Mouse (Mus musculus) olfactory bulb, adult 2 months (tissue): ENCODE data around the gene Fbxo33. TPM values are rescaled to one million over a fixed set of nuclear protein-coding genes. Genes with fewer than 3 reads are reported as not detected.

Experiments
- H3K27ac ChIP-seq: fragments of 200-500 bp; 2 replicates; pipeline ENCODE4 v1.5.1; 2012; ENCODE audit warnings: low read depth, low read length; ENCODE audit not compliant: insufficient read depth
- H3K4me1 ChIP-seq: fragments of 200-500 bp; 2 replicates; pipeline ENCODE4 v1.6.1; 2012; ENCODE audit warnings: low read length; ENCODE audit not compliant: control insufficient read depth, insufficient read depth
- H3K4me3 ChIP-seq: fragments of 200-500 bp; 2 replicates; pipeline ENCODE4 v1.5.1; 2012; ENCODE audit warnings: mild to moderate bottlenecking, low read depth, low read length, moderate library complexity; ENCODE audit not compliant: insufficient read depth
- CTCF ChIP-seq: fragments of 200-500 bp; IDR thresholded peaks from 2 replicates; pipeline ENCODE4 v1.5.1; 2012; ENCODE audit warnings: low read depth, mild to moderate bottlenecking, low read length, moderate library complexity; ENCODE audit not compliant: insufficient read depth
- POLR2A ChIP-seq: fragments of 200-500 bp; IDR thresholded peaks from 2 replicates; pipeline ENCODE4 v1.6.1; 2012; ENCODE audit warnings: mild to moderate bottlenecking, low read depth, low read length, moderate library complexity; ENCODE audit not compliant: insufficient read depth
- WGBS: fragments of 180-500 bp; shearing (Covaris S2); methylation state at CpG from one replicate; pipeline ENCODE4 v1.1.7; 2018; 5-methylcytosine and 5-hydroxymethylcytosine counted together
- polyA plus RNA-seq: library from polyadenylated mRNA; stranded (reverse); fragments of >200 nt; gene quantifications from 2 replicates; pipeline ENCODE4 v1.2.4, GENCODE M21; 2012; ENCODE audit warnings: low replicate concordance; ENCODE audit not compliant: missing spikeins, insufficient read depth, insufficient read length

Fbxo33 gene
- polyA plus RNA-seq = not detected in 2 replicates

GRCm38 (mm10) chr12:59219325-59220225 is at the start of gene Fbxo33:
TSS of gene Fbxo33 (minus strand) at chr12:59219725.
- TF ChIP-seq CTCF (peak; percentile 53; the same call in 1 of the 2 replicates), POLR2A (peak; percentile 69)

GRCm38 (mm10) chr12:59265942-59266231 is 46.4 kb upstream of the Fbxo33 start:
- no peaks in the 10 kb centered on the region for H3K4me1 ChIP-seq
- WGBS = 49% methylated on average over 4 of the region's 4 CpGs
- TF ChIP-seq CTCF = no peak
- no peak for TF ChIP-seq POLR2A
- H3K4me3 ChIP-seq = no peak overlapping the region; the same call in 1 of the 2 replicates
- no peak overlapping the region for H3K27ac ChIP-seq

More at GRCm38 (mm10) chr12:59219325-59220225, at the start of gene Fbxo33:
- Histone ChIP-seq H3K4me3 (peak within 1 kb of the TSS; percentile 66), H3K4me1 (peaks cover 7% of the 10 kb centered on the region), H3K27ac (peak within 1 kb of the TSS; percentile 98)
- WGBS = 1% methylated on average over 109 of the region's 109 CpGs

- H3K27ac ChIP-seq = no peak overlapping the region
- 22% methylated on average over 15 of the region's 15 CpGs for WGBS
- H3K4me1 ChIP-seq = peaks cover 2% of the 10 kb centered on the region; the same call in 1 of the 2 replicates
- H3K4me3 ChIP-seq = peak overlapping the region; percentile 34
- TF ChIP-seq POLR2A = no peak
- no peak for TF ChIP-seq CTCF
Measured at GRCm38 (mm10) chr12:59265207-59265941, 45.8 kb upstream of the Fbxo33 start.

- 89% methylated on average over 3 of the region's 3 CpGs for WGBS
- Histone ChIP-seq H3K4me1 (peaks cover 2% of the 10 kb centered on the region; the same call in 1 of the 2 replicates), H3K27ac (no peak overlapping the region), H3K4me3 (no peak overlapping the region)
- TF ChIP-seq POLR2A (no peak), CTCF (no peak)
Measured at GRCm38 (mm10) chr12:59262841-59263240, 43.3 kb upstream of the Fbxo33 start.

GRCm38 (mm10) chr12:59260798-59261197 is 41.3 kb upstream of the Fbxo33 start:
- peaks cover 2% of the 10 kb centered on the region; the same call in 1 of the 2 replicates for H3K4me1 ChIP-seq
- WGBS = 71% methylated on average over 2 of the region's 2 CpGs
- H3K27ac ChIP-seq = no peak overlapping the region
- no peak overlapping the region for H3K4me3 ChIP-seq
- TF ChIP-seq POLR2A = no peak
- TF ChIP-seq CTCF = no peak

GRCm38 (mm10) chr12:59260362-59260761 is 40.8 kb upstream of the Fbxo33 start:
- Histone ChIP-seq H3K4me3 (no peak overlapping the region), H3K4me1 (peaks cover 2% of the 10 kb centered on the region; the same call in 1 of the 2 replicates), H3K27ac (no peak overlapping the region)
- no peak for TF ChIP-seq POLR2A
- no peak for TF ChIP-seq CTCF

- H3K4me1 ChIP-seq = peaks cover 2% of the 10 kb centered on the region; the same call in 1 of the 2 replicates
- H3K4me3 ChIP-seq = no peak overlapping the region
- TF ChIP-seq POLR2A (no peak), CTCF (no peak)
- WGBS = 88% methylated on average over 5 of the region's 5 CpGs
- no peak overlapping the region for H3K27ac ChIP-seq
Measured at GRCm38 (mm10) chr12:59259015-59259414, 39.5 kb upstream of the Fbxo33 start.

GRCm38 (mm10) chr12:59250259-59250827 is 30.8 kb upstream of the Fbxo33 start:
- WGBS = 65% methylated on average over 2 of the region's 2 CpGs
- Histone ChIP-seq H3K4me3 (no peak overlapping the region), H3K4me1 (no peaks in the 10 kb centered on the region), H3K27ac (no peak overlapping the region)
- no peak for TF ChIP-seq POLR2A
- no peak for TF ChIP-seq CTCF
